Mouse (Mus musculus): ENCODE measurements around the gene Arhgap32.

DNA sequence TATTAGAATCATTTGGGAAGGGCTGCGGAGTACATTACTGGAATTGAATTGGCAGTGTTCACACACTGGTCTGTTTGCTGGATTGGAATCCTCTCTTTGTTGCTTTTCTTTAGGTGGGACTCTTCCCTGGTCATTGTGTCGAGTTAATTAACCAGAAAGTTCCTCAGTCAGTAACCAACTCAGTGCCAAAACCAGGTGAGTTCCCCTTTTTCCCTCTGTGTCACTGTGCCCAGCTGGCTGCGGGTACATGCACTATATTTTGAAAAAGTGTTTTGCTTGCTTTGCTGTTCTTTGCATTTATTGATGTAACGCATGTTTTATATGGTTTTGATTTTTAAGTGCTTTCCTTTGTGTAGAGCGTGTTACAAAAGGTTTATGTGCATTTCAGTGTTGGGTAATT is 92.1 kb downstream of the Arhgap32 start:
- TF ChIP-seq CTCF (IDR thresholded peaks at IDR 0.05; ENCODE audit: insufficient read depth, low read depth, low read length), result no peak
- TF ChIP-seq POLR2A (IDR thresholded peaks at IDR 0.05; ENCODE audit: insufficient read depth, low read depth, low read length), result no peak
